Mouse (Mus musculus) embryonic facial prominence, embryonic 11.5 days (tissue): Measurements from ENCODE around the gene N4bp2l2. TPM values are rescaled to one million over a fixed set of nuclear protein-coding genes. Genes with fewer than 3 reads are reported as not detected.
A peak's percentile ranks its signal among the peaks of the same experiment; 100 is the strongest.
"Not testable (repeated sequence)": the region's sequence is repeated elsewhere in the genome, so short reads cannot be mapped to it uniquely, and the experiment has no call there.

Experiments used
- ATAC-seq: fragments of 200-750 bp; cut with Nextera tagmentation; replicated peaks from 2 replicates; pipeline ENCODE4 v1.8.0; 2017; ENCODE audit warnings: low read depth; ENCODE audit not compliant: insufficient number of reproducible peaks, low FRiP score, low TSS enrichment
- DNase-seq: peaks from one replicate; pipeline ENCODE4 v3.0.0-alpha.2; 2015; ENCODE audit warnings: low spot score
- H3K27ac ChIP-seq: fragments of 300-500 bp; sonication (generic); replicated peaks from 2 replicates; pipeline ENCODE4 v1.5.1; 2014; ENCODE audit warnings: mild to moderate bottlenecking, low read depth, low read length, control low read depth
- H3K27me3 ChIP-seq: fragments of 300-500 bp; sonication (generic); 2 replicates; pipeline ENCODE4 v1.6.1; 2014; ENCODE audit warnings: mild to moderate bottlenecking, low read length, moderate library complexity, mixed read lengths; ENCODE audit not compliant: control insufficient read depth, insufficient read depth
- H3K36me3 ChIP-seq: fragments of 300-500 bp; sonication (generic); replicated peaks from 2 replicates; pipeline ENCODE4 v1.6.1; 2014; ENCODE audit warnings: low read depth, mild to moderate bottlenecking, low read length, moderate library complexity, mixed read lengths; ENCODE audit not compliant: control insufficient read depth, insufficient read depth
- H3K4me1 ChIP-seq: fragments of 300-500 bp; sonication (generic); 2 replicates; pipeline ENCODE4 v1.6.1; 2014; ENCODE audit warnings: low read length, mixed read lengths; ENCODE audit not compliant: control insufficient read depth, insufficient read depth
- H3K4me2 ChIP-seq: fragments of 300-500 bp; sonication (generic); 2 replicates; pipeline ENCODE4 v1.6.1; 2014; ENCODE audit warnings: low read depth, mild to moderate bottlenecking, control low read depth, low read length, moderate library complexity
- H3K4me3 ChIP-seq: fragments of 300-500 bp; sonication (generic); 2 replicates; pipeline ENCODE4 v1.5.1; 2014; ENCODE audit warnings: low read depth, low read length, control low read depth
- H3K9ac ChIP-seq: fragments of 300-500 bp; sonication (generic); replicated peaks from 2 replicates; pipeline ENCODE4 v1.6.1; 2014; ENCODE audit warnings: mild to moderate bottlenecking, control low read depth, low read length
- H3K9me3 ChIP-seq: fragments of 300-500 bp; sonication (generic); replicated peaks from 2 replicates; pipeline ENCODE4 v1.6.1; 2016; ENCODE audit warnings: mild to moderate bottlenecking, low read length, inconsistent platforms, mixed read lengths; ENCODE audit not compliant: control insufficient read depth
- WGBS: fragments of 180-500 bp; shearing (Covaris S2); extraction: QIAGEN DNeasy Blood & Tissue Kit; methylation state at CpG from one replicate; pipeline ENCODE4 v1.1.7; 2014; 5-methylcytosine and 5-hydroxymethylcytosine counted together
- polyA plus RNA-seq: library from polyadenylated mRNA; unstranded; fragments of >200 nt; fragmentation: Nextera tagmentation; extraction: Ambion mirVana; gene quantifications from 2 replicates; pipeline ENCODE4 v1.2.1, GENCODE M21; 2014

Gene N4bp2l2
- polyA plus RNA-seq, 1 experiment from 2014 or later = 56.0 TPM

GRCm38 (mm10) chr5:150682862-150683261 lies 16.9 kb upstream of the N4bp2l2 start:
- H3K9ac ChIP-seq, H3K36me3 ChIP-seq, H3K27ac ChIP-seq, H3K4me1 ChIP-seq, H3K9me3 ChIP-seq, H3K4me3 ChIP-seq, DNase-seq, ATAC-seq, H3K4me2 ChIP-seq, H3K27me3 ChIP-seq: not testable (repeated sequence)
- WGBS = 96% methylated on average over 6 of the region's 6 CpGs

- no peaks in the 10 kb centered on the region for H3K27me3 ChIP-seq
- WGBS = 62% methylated on average over 6 of the region's 6 CpGs
- ATAC-seq (no peak), DNase-seq (peak; percentile 13)
- H3K9me3 ChIP-seq = no peaks in the 10 kb centered on the region
- no peaks in the 10 kb centered on the region for H3K36me3 ChIP-seq
- H3K4me3 ChIP-seq = peak overlapping the region; percentile 89
- peak overlapping the region; percentile 57 for H3K4me2 ChIP-seq
- no peak overlapping the region for H3K27ac ChIP-seq
- H3K4me1 ChIP-seq = no peaks in the 10 kb centered on the region
- H3K9ac ChIP-seq = no peak overlapping the region; the same call in 1 of the 2 replicates
Observed at GRCm38 (mm10) chr5:150674866-150675265, 8.9 kb upstream of the N4bp2l2 start.

GRCm38 (mm10) chr5:150673880-150674621 lies 8.1 kb upstream of the N4bp2l2 start:
- under 1% methylated on average over 64 of the region's 91 CpGs for WGBS
- Histone ChIP-seq H3K27me3 (no peaks in the 10 kb centered on the region), H3K9ac (peak overlapping the region; percentile 98), H3K36me3 (no peaks in the 10 kb centered on the region), H3K4me2 (peak overlapping the region; percentile 57), H3K27ac (peak overlapping the region; percentile 97), H3K9me3 (no peaks in the 10 kb centered on the region), H3K4me1 (no peaks in the 10 kb centered on the region), H3K4me3 (peak overlapping the region; percentile 89)
- DNase-seq (peak; percentile 57), ATAC-seq (peak; percentile 73)

GRCm38 (mm10) chr5:150673153-150673835 lies 7.3 kb upstream of the N4bp2l2 start, which contains the start of gene Pds5b:
TSS of gene Pds5b (plus strand) at chr5:150673739.
- ATAC-seq = peak; percentile 95
- Histone ChIP-seq H3K4me3 (peak within 1 kb of the TSS; percentile 89), H3K27ac (peak within 1 kb of the TSS; percentile 97), H3K36me3 (no peaks in the 10 kb centered on the region), H3K9me3 (no peaks in the 10 kb centered on the region), H3K9ac (peak within 1 kb of the TSS; percentile 98), H3K4me1 (no peaks in the 10 kb centered on the region), H3K27me3 (no peaks in the 10 kb centered on the region), H3K4me2 (peak within 1 kb of the TSS; percentile 57)
- DNase-seq = peak; percentile 96
- 15% methylated on average over 45 of the region's 49 CpGs for WGBS

GRCm38 (mm10) chr5:150672343-150672742 lies 6.4 kb upstream of the N4bp2l2 start:
- H3K9me3 ChIP-seq = no peaks in the 10 kb centered on the region
- H3K4me2 ChIP-seq = no peak overlapping the region
- DNase-seq (no peak), ATAC-seq (no peak)
- no peaks in the 10 kb centered on the region for H3K36me3 ChIP-seq
- no peak overlapping the region for H3K4me3 ChIP-seq
- no peak overlapping the region for H3K9ac ChIP-seq
- no peaks in the 10 kb centered on the region for H3K27me3 ChIP-seq
- WGBS = 90% methylated on average over 7 of the region's 7 CpGs
- no peaks in the 10 kb centered on the region for H3K4me1 ChIP-seq
- H3K27ac ChIP-seq = no peak overlapping the region

GRCm38 (mm10) chr5:150668731-150669130 lies 2.7 kb upstream of the N4bp2l2 start:
- DNase-seq = no peak
- Histone ChIP-seq H3K4me2 (no peak overlapping the region), H3K9me3 (no peaks in the 10 kb centered on the region), H3K27ac (no peak overlapping the region), H3K36me3 (no peaks in the 10 kb centered on the region), H3K9ac (no peak overlapping the region), H3K4me1 (no peaks in the 10 kb centered on the region), H3K27me3 (no peaks in the 10 kb centered on the region), H3K4me3 (no peak overlapping the region)
- no peak for ATAC-seq
- WGBS = 49% methylated on average over 4 of the region's 4 CpGs

GRCm38 (mm10) chr5:150665132-150665954 lies 640 bp downstream of the N4bp2l2 start:
- Histone ChIP-seq H3K36me3 (no peaks in the 10 kb centered on the region), H3K27ac (peak overlapping the region; percentile 93), H3K4me1 (no peaks in the 10 kb centered on the region), H3K4me3 (peak overlapping the region; percentile 88), H3K9me3 (no peaks in the 10 kb centered on the region), H3K27me3 (no peaks in the 10 kb centered on the region), H3K4me2 (peak overlapping the region; percentile 65), H3K9ac (peak overlapping the region; percentile 89)
- peak; percentile 98 for ATAC-seq
- peak; percentile 99 for DNase-seq
- WGBS = under 1% methylated on average over 52 of the region's 52 CpGs
